Mouse (Mus musculus) hindbrain, embryonic 10.5 days (tissue): ENCODE results near the gene Sox5. TPM values are rescaled to one million over a fixed set of nuclear protein-coding genes. Genes with fewer than 3 reads are reported as not detected.

ENCODE experiments used
- DNase-seq: peaks from one replicate; pipeline ENCODE4 v3.0.0-alpha.2; 2017; ENCODE audit warnings: low spot score
- H3K27ac ChIP-seq: fragments of 300-500 bp; sonication (generic); 2 replicates; pipeline ENCODE4 v1.5.1; 2016; ENCODE audit warnings: mild to moderate bottlenecking, moderate library complexity
- H3K27me3 ChIP-seq: fragments of 300-500 bp; sonication (generic); 2 replicates; pipeline ENCODE4 v1.6.1; 2016; ENCODE audit warnings: mild to moderate bottlenecking; ENCODE audit not compliant: poor library complexity, insufficient read depth, severe bottlenecking
- H3K36me3 ChIP-seq: fragments of 300-500 bp; sonication (generic); 2 replicates; pipeline ENCODE4 v1.6.1; 2016; ENCODE audit warnings: mild to moderate bottlenecking, moderate library complexity
- H3K4me1 ChIP-seq: fragments of 300-500 bp; sonication (generic); replicated peaks from 2 replicates; pipeline ENCODE4 v1.6.1; 2016; ENCODE audit warnings: mild to moderate bottlenecking
- H3K4me3 ChIP-seq: fragments of 300-500 bp; sonication (generic); 2 replicates; pipeline ENCODE4 v1.5.1; 2016; ENCODE audit warnings: mild to moderate bottlenecking, moderate library complexity
- H3K9me3 ChIP-seq: fragments of 300-500 bp; sonication (generic); 2 replicates; pipeline ENCODE4 v1.6.1; 2016; ENCODE audit warnings: mild to moderate bottlenecking, moderate library complexity
- WGBS: fragments of 180-500 bp; shearing (Covaris S2); methylation state at CpG from one replicate; pipeline ENCODE4 v1.1.7; 2016; 5-methylcytosine and 5-hydroxymethylcytosine counted together
- polyA plus RNA-seq: library from polyadenylated mRNA; unstranded; fragments of >200 nt; fragmentation: Nextera tagmentation; extraction: Ambion mirVana; gene quantifications from 2 replicates; pipeline ENCODE4 v1.2.1, GENCODE M21; 2016

Gene Sox5
- polyA plus RNA-seq, 1 experiment from 2014 or later: 30.6 TPM

DNA sequence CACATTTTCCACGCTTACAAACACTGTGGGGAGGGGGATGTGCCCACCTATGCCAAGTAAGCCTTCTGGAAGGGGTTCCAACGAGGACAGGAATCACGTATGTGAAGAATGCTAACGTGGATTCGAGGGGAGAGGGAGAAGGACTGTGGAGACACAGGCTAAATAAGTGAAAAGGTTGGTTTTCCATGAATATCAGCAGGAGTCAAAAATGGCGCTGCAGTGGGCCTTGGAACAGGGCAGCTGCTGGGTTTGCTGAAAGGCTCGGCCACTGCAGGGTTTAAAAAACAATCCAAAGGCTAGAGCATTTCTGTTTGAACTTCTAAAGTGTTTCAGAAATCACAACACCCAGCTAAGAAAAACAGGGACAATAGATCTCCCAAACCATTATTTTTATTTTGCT is 308.3 kb downstream of the Sox5 start:
- WGBS: 85% methylated on average over 7 of the region's 7 CpGs

DNA sequence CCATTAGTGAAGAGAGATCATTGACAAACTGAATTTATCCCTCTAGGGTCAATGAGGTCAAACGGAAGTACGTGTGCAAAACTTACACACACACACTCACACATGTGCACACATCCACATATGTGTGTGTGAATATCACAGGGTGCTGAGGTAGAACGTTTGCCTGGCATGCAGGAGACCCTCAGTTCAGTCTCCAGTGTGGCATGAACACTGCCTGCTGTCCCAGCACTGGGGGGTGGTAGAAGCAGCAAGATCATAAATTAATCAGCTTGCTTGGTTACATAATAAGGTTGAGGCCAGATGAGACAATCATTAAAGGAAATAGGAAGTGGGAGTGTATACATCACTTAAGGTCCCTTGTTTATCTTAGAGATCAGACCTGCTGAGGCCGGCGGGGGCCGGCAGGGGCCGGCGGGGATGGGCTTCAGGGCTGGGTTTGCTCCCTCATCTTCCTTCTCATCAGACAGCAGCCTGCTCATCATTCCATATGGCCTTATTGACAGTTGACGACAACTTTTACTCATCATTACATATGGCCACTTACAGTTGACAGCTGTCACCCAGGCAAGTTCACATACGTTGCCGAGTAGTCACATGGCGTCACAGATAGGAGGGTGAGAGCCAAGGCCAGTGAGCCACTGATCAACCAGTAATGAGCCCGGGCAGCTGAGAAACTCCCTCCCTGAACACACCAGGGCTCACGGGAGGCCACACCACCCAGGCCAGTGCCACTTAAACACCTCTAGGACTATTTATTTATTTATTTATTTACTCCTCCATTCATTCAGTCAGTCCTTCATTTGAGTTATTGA is 309.5 kb downstream of the Sox5 start:
- no peak for DNase-seq
- peaks cover 6% of the 10 kb centered on the region; the same call in 1 of the 2 replicates for H3K4me1 ChIP-seq

More for the DNA sequence above, 308.3 kb downstream of the Sox5 start:
- H3K36me3 ChIP-seq: no peaks in the 10 kb centered on the region
- DNase-seq: no peak
- H3K27ac ChIP-seq: no peak overlapping the region
- H3K4me3 ChIP-seq: no peak overlapping the region
- no peaks in the 10 kb centered on the region for H3K27me3 ChIP-seq
- peaks cover 10% of the 10 kb centered on the region; the same call in 1 of the 2 replicates for H3K4me1 ChIP-seq
- H3K9me3 ChIP-seq: no peaks in the 10 kb centered on the region

DNA sequence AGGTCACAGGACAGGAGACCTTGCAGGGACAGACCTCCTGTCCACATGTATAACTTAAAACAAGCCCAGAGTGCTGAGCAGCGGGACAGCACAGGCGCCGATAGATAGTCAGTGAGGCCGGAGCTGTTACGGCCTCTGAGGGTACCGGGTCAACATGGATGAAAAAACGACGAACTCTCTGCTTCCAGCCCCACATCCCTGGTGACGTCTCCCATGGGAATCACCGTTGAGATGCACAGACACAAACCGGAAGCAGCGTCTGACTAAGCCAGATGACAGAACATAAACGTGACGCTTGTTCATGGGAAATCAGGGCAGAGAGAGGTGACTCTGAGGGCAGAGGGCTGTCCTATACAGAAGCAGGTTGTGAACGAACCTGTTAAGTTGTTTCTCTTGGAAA is 315.1 kb downstream of the Sox5 start:
- Histone ChIP-seq H3K4me3 (no peak overlapping the region), H3K9me3 (no peaks in the 10 kb centered on the region), H3K4me1 (0 out of 2 replicates have a peak, but pooled peaks cover 4% of the 10 kb centered on the region), H3K27me3 (no peaks in the 10 kb centered on the region), H3K36me3 (no peaks in the 10 kb centered on the region), H3K27ac (no peak overlapping the region)
- DNase-seq: no peak
- WGBS: 72% methylated on average over 15 of the region's 15 CpGs

More for the DNA sequence above, 309.5 kb downstream of the Sox5 start:
- Histone ChIP-seq H3K27ac (peak overlapping the region; percentile 50; the same call in 1 of the 2 replicates), H3K36me3 (no peaks in the 10 kb centered on the region), H3K9me3 (no peaks in the 10 kb centered on the region), H3K27me3 (no peaks in the 10 kb centered on the region), H3K4me3 (no peak overlapping the region)
- 75% methylated on average over 14 of the region's 14 CpGs for WGBS

DNA sequence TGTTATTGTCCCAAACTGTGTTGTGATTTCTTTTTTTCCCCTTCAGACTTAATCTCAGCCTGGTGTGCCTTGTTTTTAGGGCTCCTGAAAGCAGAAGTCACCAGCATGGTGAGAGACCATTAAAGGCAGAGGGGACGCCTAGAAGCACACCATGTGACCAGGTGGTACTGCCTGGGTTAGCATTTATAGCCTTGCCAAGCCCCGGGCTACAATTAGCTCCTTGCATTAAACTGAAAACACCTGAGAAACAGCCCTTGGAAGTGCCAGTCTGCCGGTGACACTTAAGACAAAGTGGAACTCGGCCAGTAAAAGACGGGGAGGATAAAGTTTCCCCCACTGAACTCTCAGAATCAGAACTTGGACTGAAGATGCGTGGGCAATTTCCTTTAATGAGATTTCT is 318.1 kb downstream of the Sox5 start:
- no peak for DNase-seq

DNA sequence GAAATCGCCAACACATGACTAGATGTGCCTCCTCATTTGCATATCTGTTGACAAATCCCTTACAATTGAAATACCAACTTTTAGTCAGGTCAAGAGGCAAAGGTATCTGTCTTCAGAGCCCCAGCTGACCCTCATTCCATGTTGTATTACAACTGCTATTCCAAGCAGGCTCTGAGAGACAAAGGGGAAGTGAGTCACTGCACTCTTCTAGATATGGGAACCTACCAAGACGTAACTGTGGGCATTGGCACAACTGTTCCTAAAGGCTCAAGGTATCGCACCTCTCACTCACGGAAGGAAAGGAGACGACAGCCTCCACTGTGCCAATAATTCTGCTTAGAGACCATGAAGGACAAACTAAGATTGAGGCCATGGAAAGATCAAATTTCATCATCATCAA is 318.5 kb downstream of the Sox5 start:
- Histone ChIP-seq H3K27ac (no peak overlapping the region), H3K4me1 (peaks cover 12% of the 10 kb centered on the region; the same call in 1 of the 2 replicates), H3K36me3 (no peaks in the 10 kb centered on the region), H3K4me3 (no peak overlapping the region), H3K9me3 (no peaks in the 10 kb centered on the region), H3K27me3 (no peaks in the 10 kb centered on the region)
- DNase-seq: no peak
- WGBS: 90% methylated on average over 5 of the region's 5 CpGs

More for the DNA sequence above, 318.1 kb downstream of the Sox5 start:
- H3K9me3 ChIP-seq: no peaks in the 10 kb centered on the region
- WGBS: 91% methylated on average over 6 of the region's 6 CpGs
- H3K36me3 ChIP-seq: no peaks in the 10 kb centered on the region
- peaks cover 12% of the 10 kb centered on the region; the same call in 1 of the 2 replicates for H3K4me1 ChIP-seq
- no peak overlapping the region for H3K4me3 ChIP-seq
- H3K27me3 ChIP-seq: no peaks in the 10 kb centered on the region
- H3K27ac ChIP-seq: no peak overlapping the region

DNA sequence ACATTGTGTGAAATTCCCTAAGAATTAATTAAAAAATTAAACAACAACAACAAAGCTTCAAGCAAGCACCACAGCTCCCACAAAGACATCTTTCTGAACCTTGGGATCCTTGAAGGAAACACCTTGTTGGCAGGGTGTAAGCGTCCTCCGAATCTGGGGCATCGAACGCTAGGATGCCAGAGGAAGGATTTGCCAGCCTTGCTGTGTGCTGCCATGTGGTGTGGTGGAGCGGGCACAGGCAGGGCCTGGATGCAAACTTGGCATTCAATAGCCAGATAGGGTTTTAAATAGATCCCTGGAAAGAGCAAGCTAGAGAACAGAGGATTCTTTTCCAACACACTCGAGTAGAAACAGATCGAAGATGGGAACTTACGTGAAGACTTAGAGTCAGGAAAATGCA is 322.3 kb downstream of the Sox5 start:
- Histone ChIP-seq H3K36me3 (no peaks in the 10 kb centered on the region), H3K4me1 (peaks cover 16% of the 10 kb centered on the region), H3K9me3 (no peaks in the 10 kb centered on the region), H3K27ac (no peak overlapping the region), H3K4me3 (no peak overlapping the region), H3K27me3 (no peaks in the 10 kb centered on the region)
- no peak for DNase-seq
- 95% methylated on average over 8 of the region's 8 CpGs for WGBS

DNA sequence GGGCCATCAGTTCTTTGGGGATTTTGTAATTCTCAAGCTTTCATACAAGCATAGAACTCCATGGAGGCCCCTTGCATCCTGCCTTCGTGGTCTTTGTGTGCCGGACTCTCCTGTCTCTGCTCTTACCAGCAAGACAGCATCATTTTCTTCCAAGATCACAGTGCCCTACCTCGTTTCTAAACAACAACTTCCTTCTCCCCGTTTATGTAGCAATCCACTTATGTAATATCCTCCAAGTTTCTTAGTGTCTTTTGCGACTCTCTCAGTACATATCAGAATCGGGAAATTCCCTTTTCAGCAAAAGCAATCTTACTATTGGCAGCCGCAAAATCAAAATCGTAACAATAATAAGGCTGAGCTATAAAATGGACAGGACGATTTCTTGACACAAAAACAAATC is 324.3 kb downstream of the Sox5 start:
- no peaks in the 10 kb centered on the region for H3K36me3 ChIP-seq
- H3K4me1 ChIP-seq: peaks cover 34% of the 10 kb centered on the region
- H3K27ac ChIP-seq: no peak overlapping the region
- peaks cover 12% of the 10 kb centered on the region for H3K27me3 ChIP-seq
- WGBS: 94% methylated on average over 9 of the region's 9 CpGs
- H3K4me3 ChIP-seq: no peak overlapping the region
- H3K9me3 ChIP-seq: no peaks in the 10 kb centered on the region
- no peak for DNase-seq

DNA sequence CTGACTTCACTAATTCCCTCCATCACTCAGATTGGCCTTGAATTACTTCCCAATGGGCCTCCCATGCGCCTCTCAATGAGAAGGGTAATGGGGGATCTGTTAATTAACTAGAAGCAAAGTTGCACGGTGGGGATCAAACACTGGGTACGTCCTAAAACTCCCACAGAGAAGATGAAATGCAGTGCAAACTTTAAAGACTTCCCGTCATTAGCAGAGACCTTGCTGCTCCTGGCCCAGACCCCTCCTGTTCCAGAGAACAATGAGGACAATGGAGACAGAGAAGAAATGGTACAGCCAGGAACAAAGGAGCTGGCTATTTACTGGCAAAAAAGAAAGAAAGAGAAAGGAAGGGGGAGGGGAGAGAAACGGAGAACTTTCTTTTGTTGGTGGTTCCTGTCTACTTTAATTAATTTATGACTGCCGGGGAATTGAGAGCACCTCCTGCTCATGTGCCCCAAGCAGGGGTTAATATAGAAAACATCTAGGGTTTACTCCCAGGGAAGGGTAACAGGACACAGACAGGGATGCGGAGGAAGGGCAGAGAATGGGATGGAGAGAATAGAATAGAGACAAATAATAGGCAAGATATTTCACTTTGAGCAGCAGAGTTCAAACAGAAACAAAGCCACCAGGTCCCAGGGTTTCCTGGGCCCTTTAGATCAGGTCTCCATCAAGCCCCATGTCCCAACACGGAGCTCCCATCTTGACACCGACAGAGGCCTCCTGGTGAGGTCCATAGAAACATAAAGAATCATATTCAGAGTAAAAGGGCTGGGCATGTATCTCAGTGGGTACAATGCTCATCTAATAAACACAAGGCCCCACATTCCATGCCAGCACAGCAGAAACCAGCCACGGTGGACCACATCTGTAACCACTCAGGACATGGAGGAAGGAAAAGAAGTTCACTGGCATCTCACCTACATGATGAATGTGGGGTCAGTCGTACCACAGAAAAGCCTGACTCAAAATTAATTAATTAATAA is 327.2 kb downstream of the Sox5 start:
- peak; percentile 30 for DNase-seq
- peaks cover 15% of the 10 kb centered on the region for H3K27me3 ChIP-seq
- 0 out of 2 replicates have a peak overlapping the region, but pooled peaks have one; percentile 11 for H3K4me3 ChIP-seq
- 23% methylated on average over 11 of the region's 11 CpGs for WGBS
- H3K9me3 ChIP-seq: no peaks in the 10 kb centered on the region
- peaks cover 25% of the 10 kb centered on the region for H3K4me1 ChIP-seq
- no peaks in the 10 kb centered on the region for H3K36me3 ChIP-seq
- H3K27ac ChIP-seq: peak overlapping the region; percentile 80

DNA sequence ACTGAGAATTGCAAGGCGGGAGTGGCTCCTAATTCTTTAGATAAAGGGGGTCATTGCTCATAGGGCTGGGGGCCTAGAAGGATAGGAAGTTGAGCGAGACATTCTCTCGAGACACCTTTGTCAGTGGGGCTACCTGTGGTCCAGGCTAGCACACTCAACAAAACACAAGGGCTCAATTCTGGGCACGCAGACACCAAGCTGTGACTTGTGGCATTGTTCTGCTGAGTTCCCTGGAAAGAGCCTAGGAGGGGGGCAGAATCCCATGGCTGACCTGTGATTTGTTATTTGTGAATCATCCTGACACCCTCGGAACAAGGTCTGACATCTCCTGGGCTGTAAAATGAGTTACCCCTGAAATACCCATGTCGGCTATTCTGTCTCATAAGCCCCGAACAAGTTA is 328.2 kb downstream of the Sox5 start:
- Histone ChIP-seq H3K27me3 (peaks cover 15% of the 10 kb centered on the region), H3K27ac (peak overlapping the region; percentile 37; the same call in 1 of the 2 replicates), H3K9me3 (no peaks in the 10 kb centered on the region), H3K36me3 (no peaks in the 10 kb centered on the region), H3K4me1 (peaks cover 25% of the 10 kb centered on the region), H3K4me3 (no peak overlapping the region)
- no peak for DNase-seq
- WGBS: 30% methylated on average over 7 of the region's 7 CpGs

DNA sequence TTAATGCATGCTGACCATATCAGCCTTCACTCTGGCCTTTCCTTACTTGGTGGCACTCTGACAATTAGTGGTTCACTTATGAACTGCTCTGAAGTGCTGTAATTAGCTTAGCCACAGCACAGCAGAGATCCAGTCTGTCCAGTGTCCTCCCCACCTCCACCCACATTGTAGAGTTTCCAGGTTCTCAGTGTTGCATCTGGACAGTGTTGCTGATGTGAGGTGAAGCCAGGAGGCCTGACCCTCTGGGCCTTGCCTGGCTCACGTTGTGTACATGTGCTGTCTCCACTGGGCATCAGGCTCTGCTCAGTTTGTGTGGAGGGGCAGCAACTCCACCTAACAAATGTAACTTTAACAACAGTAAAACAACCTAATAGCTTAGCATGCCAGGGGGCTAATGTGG is 328.6 kb downstream of the Sox5 start:
- Histone ChIP-seq H3K9me3 (no peaks in the 10 kb centered on the region), H3K27me3 (peaks cover 15% of the 10 kb centered on the region), H3K4me3 (no peak overlapping the region), H3K4me1 (peaks cover 25% of the 10 kb centered on the region), H3K36me3 (no peaks in the 10 kb centered on the region), H3K27ac (peak overlapping the region; percentile 37; the same call in 1 of the 2 replicates)
- WGBS: 24% methylated on average over 1 of the region's 1 CpGs
- no peak for DNase-seq

DNA sequence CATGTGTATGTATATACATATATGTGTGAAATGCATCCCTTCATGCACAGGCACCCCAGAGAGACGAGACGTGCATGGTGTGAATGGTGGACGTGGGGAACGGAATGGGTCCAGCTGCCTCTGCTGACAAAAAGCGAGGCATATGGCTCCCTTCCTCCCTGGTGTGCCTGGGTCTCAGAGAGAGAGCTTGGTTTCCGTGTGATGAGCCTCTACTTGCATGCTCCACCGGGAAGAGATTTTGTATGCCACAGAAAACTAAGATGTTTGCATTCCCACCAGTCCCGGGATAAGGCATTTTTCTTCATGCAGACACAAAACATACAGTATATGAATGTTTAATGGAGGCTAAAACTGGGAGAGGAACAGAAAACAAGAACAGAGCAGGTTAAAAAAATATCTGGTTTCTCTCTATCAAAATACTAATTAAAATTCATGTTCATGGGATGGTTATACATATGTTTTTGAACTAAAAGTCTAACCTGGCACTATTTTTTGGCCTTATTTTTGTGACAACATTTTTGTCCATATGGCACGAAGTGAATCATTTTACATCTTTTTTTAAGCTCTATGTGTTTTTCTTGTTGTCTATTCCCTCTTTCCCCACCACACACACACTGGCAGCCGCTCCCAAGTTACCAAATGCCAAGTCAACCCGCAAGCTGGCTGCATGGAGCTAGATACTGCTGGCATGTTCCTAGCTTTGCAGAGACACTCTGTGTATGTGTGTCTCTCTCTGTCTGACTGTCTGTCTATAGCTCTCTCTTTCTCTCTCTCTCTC is 329.4 kb downstream of the Sox5 start:
- Histone ChIP-seq H3K27ac (no peak overlapping the region), H3K27me3 (peaks cover 15% of the 10 kb centered on the region), H3K4me3 (no peak overlapping the region), H3K4me1 (peaks cover 25% of the 10 kb centered on the region), H3K36me3 (no peaks in the 10 kb centered on the region), H3K9me3 (no peaks in the 10 kb centered on the region)
- WGBS: 81% methylated on average over 11 of the region's 11 CpGs
- DNase-seq: no peak

DNA sequence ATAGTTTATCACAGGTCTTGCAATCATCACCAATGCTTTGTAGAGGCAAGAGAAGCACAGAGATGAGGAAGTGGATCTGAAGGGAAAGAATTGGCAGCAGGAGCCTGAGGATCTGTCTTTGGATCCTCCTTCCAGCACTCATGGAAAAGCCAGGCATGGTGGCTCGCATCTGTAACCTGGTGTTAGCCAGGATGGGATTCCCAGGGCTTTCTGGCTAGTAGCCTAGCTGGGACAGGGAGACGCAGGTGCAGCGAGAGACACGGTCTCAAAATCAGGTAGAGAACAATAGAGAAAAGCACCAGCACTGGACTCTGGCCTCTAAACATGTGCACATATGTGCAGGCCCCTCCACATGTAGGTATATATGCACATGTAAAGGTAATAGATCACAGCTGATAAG is 330.1 kb downstream of the Sox5 start:
- H3K36me3 ChIP-seq: no peaks in the 10 kb centered on the region
- peaks cover 15% of the 10 kb centered on the region for H3K27me3 ChIP-seq
- WGBS: 91% methylated on average over 4 of the region's 4 CpGs
- peaks cover 25% of the 10 kb centered on the region for H3K4me1 ChIP-seq
- no peaks in the 10 kb centered on the region for H3K9me3 ChIP-seq
- H3K27ac ChIP-seq: no peak overlapping the region
- no peak overlapping the region for H3K4me3 ChIP-seq
- DNase-seq: no peak
